9 mouse cellular contexts compared by ENCODE assay signal in genomic region chr12:86795076-86795837, GRCm38 (mm10).
DNase-seq lines count a peak whose midpoint lies in the region; ATAC-seq and TF ChIP-seq lines count a peak whose summit lies in the region.
"Had no signal": no experiment of that assay in that cellular context is flagged by ENCODE, and none has a peak within 500 bp of the region (broad histone marks: within the 10 kb centered on the region; RNA-seq: fewer than 3 reads in every experiment).

No protein-coding gene starts in this region.

- ATAC-seq in lung, embryonic 15.5 days (ENCODE audit: borderline replicate concordance, extremely low read depth, low FRiP score, low TSS enrichment) = no peak
- ATAC-seq in hindbrain, embryonic 15.5 days (ENCODE audit: low FRiP score, low read depth) = peak; percentile 20; the same call in 1 of the 2 replicates
- peak; percentile 64 for ATAC-seq in midbrain, embryonic 16.5 days

- WGBS in lung, embryonic 15.5 days = 53% methylated on average over 7 of the region's 7 CpGs
- WGBS in bone marrow, adult 2 months = 58% methylated on average over 7 of the region's 7 CpGs
- WGBS in hindbrain, embryonic 15.5 days = 56% methylated on average over 7 of the region's 7 CpGs
- WGBS in midbrain, embryonic 16.5 days = 60% methylated on average over 7 of the region's 7 CpGs

- no peaks in the 10 kb centered on the region for H3K9me3 ChIP-seq in lung, embryonic 15.5 days
- no peaks in the 10 kb centered on the region for H3K9me3 ChIP-seq in hindbrain, embryonic 15.5 days
- no peaks in the 10 kb centered on the region for H3K9me3 ChIP-seq in midbrain, embryonic 16.5 days (replicated peaks; ENCODE audit: control insufficient read depth, low read length, poor library complexity, severe bottlenecking)

- H3K4me1 ChIP-seq in lung, embryonic 15.5 days = peaks cover 50% of the 10 kb centered on the region
- no peaks in the 10 kb centered on the region; the same call in 1 of the 2 replicates for H3K4me1 ChIP-seq in bone marrow, adult 2 months (ENCODE audit: control insufficient read depth, insufficient read depth, low read length)
- H3K4me1 ChIP-seq in hindbrain, embryonic 15.5 days (replicated peaks) = peaks cover 47% of the 10 kb centered on the region
- peaks cover 21% of the 10 kb centered on the region for H3K4me1 ChIP-seq in midbrain, embryonic 16.5 days (ENCODE audit: control insufficient read depth, insufficient read depth, low read length)

- TF ChIP-seq POLR2A in bone marrow, adult 2 months (IDR thresholded peaks at IDR 0.05; ENCODE audit: borderline replicate concordance, control insufficient read depth, low read depth, low read length) = no peak

- no peaks in the 10 kb centered on the region for H3K36me3 ChIP-seq in lung, embryonic 15.5 days
- no peaks in the 10 kb centered on the region for H3K36me3 ChIP-seq in hindbrain, embryonic 15.5 days
- no peaks in the 10 kb centered on the region for H3K36me3 ChIP-seq in midbrain, embryonic 16.5 days (ENCODE audit: control insufficient read depth, insufficient read depth, low read length)

- peak; percentile 38; the same call in 1 of the 2 replicates for TF ChIP-seq CTCF in bone marrow, adult 2 months (IDR thresholded peaks at IDR 0.05; ENCODE audit: control insufficient read depth, insufficient read depth, low read length)

- DNase-seq in lung, adult 18-20 months = no peak
- DNase-seq in layer of hippocampus, adult 18-20 months (ENCODE audit: low spot score in 2 of 2) = no peak
- no peak for DNase-seq in gastrocnemius, adult 8-10 months (ENCODE audit: low spot score in 2 of 2)
- DNase-seq in gastrocnemius, postnatal 36 days = no peak

- no peaks in the 10 kb centered on the region for H3K27me3 ChIP-seq in lung, embryonic 15.5 days
- no peaks in the 10 kb centered on the region for H3K27me3 ChIP-seq in hindbrain, embryonic 15.5 days
- H3K27me3 ChIP-seq in midbrain, embryonic 16.5 days (ENCODE audit: control insufficient read depth, insufficient read depth, low read depth, low read length) = no peaks in the 10 kb centered on the region

- no peak overlapping the region for H3K9ac ChIP-seq in lung, embryonic 15.5 days
- H3K9ac ChIP-seq in hindbrain, embryonic 15.5 days = no peak overlapping the region
- H3K9ac ChIP-seq in midbrain, embryonic 16.5 days (ENCODE audit: low read depth, low read length) = peak overlapping the region; percentile 40; the same call in 1 of the 2 replicates

- intact Hi-C loops in gastrocnemius, postnatal 36 days (cut with DNase I) = no loop called here

- no peak overlapping the region for H3K4me3 ChIP-seq in lung, embryonic 15.5 days
- H3K4me3 ChIP-seq in bone marrow, adult 2 months (replicated peaks; ENCODE audit: control insufficient read depth, low read depth, low read length) = no peak overlapping the region
- H3K4me3 ChIP-seq in hindbrain, embryonic 15.5 days = no peak overlapping the region
- no peak overlapping the region for H3K4me3 ChIP-seq in midbrain, embryonic 16.5 days (ENCODE audit: low read depth, low read length)
- H3K4me3 ChIP-seq: erythroblast, embryonic 14.5 days had no signal

- H3K27ac ChIP-seq in lung, embryonic 15.5 days = peak overlapping the region; percentile 47
- no peak overlapping the region for H3K27ac ChIP-seq in bone marrow, adult 2 months (ENCODE audit: control insufficient read depth, insufficient read depth, low read depth, low read length, poor library complexity)
- H3K27ac ChIP-seq in hindbrain, embryonic 15.5 days (replicated peaks) = peak overlapping the region; percentile 56; the same call in 1 of the 2 replicates
- peak overlapping the region; percentile 63 for H3K27ac ChIP-seq in midbrain, embryonic 16.5 days (ENCODE audit: low read length)

- no peak overlapping the region for H3K4me2 ChIP-seq in lung, embryonic 15.5 days
- no peak overlapping the region for H3K4me2 ChIP-seq in hindbrain, embryonic 15.5 days
- H3K4me2 ChIP-seq in midbrain, embryonic 16.5 days (ENCODE audit: low read length) = no peak overlapping the region
